Mouse (Mus musculus) stomach, embryonic 16.5 days (tissue): ENCODE data around the gene Thsd7b. TPM values are rescaled to one million over a fixed set of nuclear protein-coding genes. Genes with fewer than 3 reads are reported as not detected.

ENCODE experiments used
- ATAC-seq: fragments of 200-750 bp; cut with Nextera tagmentation; 2 replicates; pipeline ENCODE4 v1.8.0; 2017; ENCODE audit warnings: moderate number of reproducible peaks, moderate TSS enrichment; ENCODE audit not compliant: insufficient read depth, low FRiP score
- H3K27ac ChIP-seq: fragments of 300-500 bp; sonication (generic); 2 replicates; pipeline ENCODE4 v1.5.1; 2014; ENCODE audit warnings: low read length
- H3K27me3 ChIP-seq: fragments of 300-500 bp; sonication (generic); 2 replicates; pipeline ENCODE4 v1.6.1; 2014; ENCODE audit warnings: low read length, control low read depth, mixed read lengths; ENCODE audit not compliant: control insufficient read depth, insufficient read depth
- H3K36me3 ChIP-seq: fragments of 300-500 bp; sonication (generic); 2 replicates; pipeline ENCODE4 v1.6.1; 2014; ENCODE audit warnings: low read length; ENCODE audit not compliant: control insufficient read depth, insufficient read depth
- H3K4me1 ChIP-seq: fragments of 300-500 bp; sonication (generic); 2 replicates; pipeline ENCODE4 v1.6.1; 2014; ENCODE audit warnings: low read length, control low read depth, mixed read lengths; ENCODE audit not compliant: control insufficient read depth, insufficient read depth
- H3K4me2 ChIP-seq: fragments of 300-500 bp; sonication (generic); 2 replicates; pipeline ENCODE4 v1.6.1; 2014; ENCODE audit warnings: low read depth, low read length, mixed read lengths
- H3K4me3 ChIP-seq: fragments of 300-500 bp; sonication (generic); replicated peaks from 2 replicates; pipeline ENCODE4 v1.5.1; 2014; ENCODE audit warnings: mild to moderate bottlenecking, low read length
- H3K9ac ChIP-seq: fragments of 300-500 bp; sonication (generic); 2 replicates; pipeline ENCODE4 v1.6.1; 2014; ENCODE audit warnings: low read length
- H3K9me3 ChIP-seq: fragments of 300-500 bp; sonication (generic); replicated peaks from 2 replicates; pipeline ENCODE4 v1.6.1; 2016; ENCODE audit warnings: low read length, control low read depth; ENCODE audit not compliant: control insufficient read depth
- whole genome bisulfite sequencing: fragments of 180-500 bp; shearing (Covaris S2); extraction: QIAGEN DNeasy Blood & Tissue Kit; methylation state at CpG from one replicate; pipeline ENCODE4 v1.1.7; 2014; 5-methylcytosine and 5-hydroxymethylcytosine counted together
- polyA plus RNA-seq: library from polyadenylated mRNA; unstranded; fragments of >200 nt; fragmentation: Nextera tagmentation; extraction: Ambion mirVana; gene quantifications from 2 replicates; pipeline ENCODE4 v1.2.1, GENCODE M21; 2015

Thsd7b gene
- polyA plus RNA-seq, 1 experiment from 2014 or later = 1.6 TPM

GRCm38 (mm10) chr1:129731991-129732390 lies 458.9 kb downstream of the Thsd7b start:
- Histone ChIP-seq H3K27ac (no peak overlapping the region), H3K4me2 (no peak overlapping the region), H3K27me3 (no peaks in the 10 kb centered on the region), H3K9me3 (no peaks in the 10 kb centered on the region), H3K36me3 (no peaks in the 10 kb centered on the region), H3K9ac (no peak overlapping the region), H3K4me1 (no peaks in the 10 kb centered on the region), H3K4me3 (no peak overlapping the region)
- 77% methylated on average over 2 of the region's 2 CpGs for WGBS
- ATAC-seq = no peak

- Histone ChIP-seq H3K36me3 (no peaks in the 10 kb centered on the region), H3K4me1 (no peaks in the 10 kb centered on the region), H3K9ac (no peak overlapping the region), H3K27ac (no peak overlapping the region), H3K9me3 (no peaks in the 10 kb centered on the region), H3K4me3 (no peak overlapping the region), H3K4me2 (no peak overlapping the region), H3K27me3 (no peaks in the 10 kb centered on the region)
- no peak for ATAC-seq
- WGBS = 56% methylated on average over 3 of the region's 3 CpGs
Measured at GRCm38 (mm10) chr1:129747595-129747994, 474.5 kb downstream of the Thsd7b start.

GRCm38 (mm10) chr1:129756548-129757240 lies 483.6 kb downstream of the Thsd7b start:
- H3K9ac ChIP-seq = no peak overlapping the region
- ATAC-seq = no peak

GRCm38 (mm10) chr1:129759003-129759402 lies 485.9 kb downstream of the Thsd7b start:
- whole genome bisulfite sequencing = 81% methylated on average over 1 of the region's 1 CpGs
- no peak overlapping the region for H3K4me2 ChIP-seq

More at GRCm38 (mm10) chr1:129756548-129757240, 483.6 kb downstream of the Thsd7b start:
- Histone ChIP-seq H3K27ac (no peak overlapping the region), H3K9me3 (no peaks in the 10 kb centered on the region), H3K36me3 (no peaks in the 10 kb centered on the region), H3K4me1 (no peaks in the 10 kb centered on the region), H3K4me3 (no peak overlapping the region), H3K4me2 (no peak overlapping the region), H3K27me3 (no peaks in the 10 kb centered on the region)
- WGBS = 68% methylated on average over 1 of the region's 1 CpGs

GRCm38 (mm10) chr1:129761234-129761633 lies 488.1 kb downstream of the Thsd7b start:
- no peak for ATAC-seq
- no peaks in the 10 kb centered on the region for H3K9me3 ChIP-seq
- WGBS = 79% methylated on average over 1 of the region's 1 CpGs
- H3K9ac ChIP-seq = no peak overlapping the region
- H3K4me2 ChIP-seq = no peak overlapping the region
- H3K27me3 ChIP-seq = no peaks in the 10 kb centered on the region
- H3K4me3 ChIP-seq = no peak overlapping the region
- no peak overlapping the region for H3K27ac ChIP-seq
- no peaks in the 10 kb centered on the region for H3K4me1 ChIP-seq
- no peaks in the 10 kb centered on the region for H3K36me3 ChIP-seq

More at GRCm38 (mm10) chr1:129759003-129759402, 485.9 kb downstream of the Thsd7b start:
- no peaks in the 10 kb centered on the region for H3K9me3 ChIP-seq
- no peak overlapping the region for H3K4me3 ChIP-seq
- no peaks in the 10 kb centered on the region for H3K4me1 ChIP-seq
- H3K9ac ChIP-seq = no peak overlapping the region
- no peaks in the 10 kb centered on the region for H3K27me3 ChIP-seq
- no peak for ATAC-seq
- no peak overlapping the region for H3K27ac ChIP-seq
- H3K36me3 ChIP-seq = no peaks in the 10 kb centered on the region

- H3K36me3 ChIP-seq = no peaks in the 10 kb centered on the region
- no peaks in the 10 kb centered on the region for H3K4me1 ChIP-seq
- H3K9ac ChIP-seq = no peak overlapping the region
- H3K9me3 ChIP-seq = no peaks in the 10 kb centered on the region
- 48% methylated on average over 2 of the region's 2 CpGs for WGBS
- ATAC-seq = no peak
- no peaks in the 10 kb centered on the region for H3K27me3 ChIP-seq
- H3K4me3 ChIP-seq = no peak overlapping the region
- no peak overlapping the region for H3K27ac ChIP-seq
- no peak overlapping the region for H3K4me2 ChIP-seq
Measured at GRCm38 (mm10) chr1:129764748-129765147, 491.6 kb downstream of the Thsd7b start.

GRCm38 (mm10) chr1:129777055-129777454 lies 504.0 kb downstream of the Thsd7b start:
- Histone ChIP-seq H3K4me2 (no peak overlapping the region), H3K4me1 (no peaks in the 10 kb centered on the region), H3K9ac (no peak overlapping the region), H3K4me3 (no peak overlapping the region), H3K36me3 (no peaks in the 10 kb centered on the region), H3K27me3 (no peaks in the 10 kb centered on the region), H3K27ac (no peak overlapping the region), H3K9me3 (no peaks in the 10 kb centered on the region)
- ATAC-seq = no peak
- 69% methylated on average over 5 of the region's 5 CpGs for WGBS

GRCm38 (mm10) chr1:129779506-129779905 lies 506.4 kb downstream of the Thsd7b start:
- no peaks in the 10 kb centered on the region for H3K4me1 ChIP-seq
- no peak overlapping the region for H3K4me2 ChIP-seq
- no peak for ATAC-seq
- no peaks in the 10 kb centered on the region for H3K9me3 ChIP-seq
- H3K27ac ChIP-seq = no peak overlapping the region
- WGBS = 54% methylated on average over 4 of the region's 4 CpGs
- H3K27me3 ChIP-seq = no peaks in the 10 kb centered on the region
- H3K4me3 ChIP-seq = no peak overlapping the region
- no peaks in the 10 kb centered on the region for H3K36me3 ChIP-seq
- no peak overlapping the region for H3K9ac ChIP-seq

- Histone ChIP-seq H3K27me3 (no peaks in the 10 kb centered on the region), H3K4me2 (no peak overlapping the region), H3K27ac (no peak overlapping the region), H3K36me3 (no peaks in the 10 kb centered on the region), H3K9ac (no peak overlapping the region), H3K4me1 (no peaks in the 10 kb centered on the region), H3K9me3 (no peaks in the 10 kb centered on the region), H3K4me3 (no peak overlapping the region)
- 50% methylated on average over 1 of the region's 1 CpGs for WGBS
- no peak for ATAC-seq
Measured at GRCm38 (mm10) chr1:129780589-129780988, 507.5 kb downstream of the Thsd7b start.
